Mouse (Mus musculus): ENCODE measurements at regions not wholly inside any gene's neighbourhood (a gene's known extent, or its start where the extent isn't known, plus 50 kb on each side); places are given as distances from the start of the nearest gene placed in this dataset.

GRCm38 (mm10) chr11:23170813-23171212 is 85.0 kb upstream of the Xpo1 start:
- no peak for DNase-seq (ENCODE audit: low spot score)

- DNase-seq (ENCODE audit: low spot score) = no peak
Measured at GRCm38 (mm10) chr11:23171760-23172159, 84.1 kb upstream of the Xpo1 start.

GRCm38 (mm10) chr11:23181647-23182046 is 74.2 kb upstream of the Xpo1 start:
- no peak for DNase-seq (ENCODE audit: low spot score)

- DNase-seq (ENCODE audit: low spot score) = no peak
Measured at GRCm38 (mm10) chr11:23185211-23185610, 70.6 kb upstream of the Xpo1 start.

- DNase-seq (ENCODE audit: low spot score) = no peak
Measured at GRCm38 (mm10) chr11:23201701-23202449, 54.0 kb upstream of the Xpo1 start.

GRCm38 (mm10) chr11:23203566-23203965 is 52.3 kb upstream of the Xpo1 start:
- DNase-seq (ENCODE audit: low spot score) = no peak

GRCm38 (mm10) chr11:23204041-23204440 is 51.8 kb upstream of the Xpo1 start:
- DNase-seq (ENCODE audit: low spot score) = no peak

Data from ovary, adult 18-20 months (tissue).